Mouse (Mus musculus): ENCODE measurements around the gene Retn. TPM values are rescaled to one million over a fixed set of nuclear protein-coding genes. Genes with fewer than 3 reads are reported as not detected.

Retn gene
- polyA plus RNA-seq, 1 experiment from 2014 or later = not detected

DNA sequence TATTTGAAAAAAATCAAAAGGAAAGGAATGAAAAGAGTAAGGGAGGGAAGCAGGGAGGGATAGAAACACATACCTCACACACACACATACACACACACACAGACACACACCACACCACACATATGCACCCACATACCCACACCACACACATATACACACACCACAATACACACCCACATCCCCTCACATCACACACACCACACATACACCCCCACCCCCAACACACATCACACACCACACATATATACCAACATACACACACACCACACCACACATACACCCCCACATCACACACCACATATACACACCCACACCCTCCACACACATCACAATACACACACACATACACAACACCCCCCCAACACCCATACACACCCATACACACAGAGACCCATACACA is 29.0 kb downstream of the Retn start:
- Histone ChIP-seq H3K9me3 (no peaks in the 10 kb centered on the region; the same call in 1 of the 2 replicates), H3K4me1 (no peaks in the 10 kb centered on the region), H3K4me2 (no peak overlapping the region), H3K36me3 (peaks cover 34% of the 10 kb centered on the region), H3K9ac (no peak overlapping the region), H3K27me3 (no peaks in the 10 kb centered on the region), H3K4me3 (no peak overlapping the region), H3K27ac (no peak overlapping the region)
- no peak for ATAC-seq (ENCODE audit: insufficient number of reproducible peaks, insufficient read depth, low FRiP score, low TSS enrichment, low read depth)

DNA sequence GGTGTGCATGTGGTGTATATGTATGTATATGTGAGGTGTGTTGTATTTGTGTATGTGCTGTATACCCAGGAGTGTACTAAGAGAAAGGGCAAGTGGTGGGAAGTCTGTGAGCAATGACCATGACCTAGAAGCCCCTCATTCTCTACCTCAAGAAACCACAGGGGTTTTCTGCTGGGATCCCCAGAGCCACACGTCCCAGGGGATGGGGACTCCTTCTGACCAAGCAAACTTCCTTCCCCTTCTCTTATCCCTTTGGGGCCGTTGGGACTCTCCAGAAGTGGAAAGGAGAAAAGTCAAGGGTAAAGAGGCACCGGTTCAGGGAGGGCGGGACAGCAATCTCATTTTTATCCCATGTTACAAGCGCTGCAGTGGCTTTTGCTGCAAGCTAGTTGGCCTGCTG is 29.9 kb downstream of the Retn start:
- H3K9ac ChIP-seq = no peak overlapping the region
- no peaks in the 10 kb centered on the region for H3K27me3 ChIP-seq
- no peak for ATAC-seq (ENCODE audit: insufficient number of reproducible peaks, insufficient read depth, low FRiP score, low TSS enrichment, low read depth)
- 68% methylated on average over 5 of the region's 5 CpGs for WGBS
- H3K4me3 ChIP-seq = no peak overlapping the region
- H3K4me1 ChIP-seq = no peaks in the 10 kb centered on the region
- H3K4me2 ChIP-seq = no peak overlapping the region
- H3K9me3 ChIP-seq = no peaks in the 10 kb centered on the region; the same call in 1 of the 2 replicates
- H3K27ac ChIP-seq = no peak overlapping the region
- H3K36me3 ChIP-seq = peaks cover 25% of the 10 kb centered on the region

DNA sequence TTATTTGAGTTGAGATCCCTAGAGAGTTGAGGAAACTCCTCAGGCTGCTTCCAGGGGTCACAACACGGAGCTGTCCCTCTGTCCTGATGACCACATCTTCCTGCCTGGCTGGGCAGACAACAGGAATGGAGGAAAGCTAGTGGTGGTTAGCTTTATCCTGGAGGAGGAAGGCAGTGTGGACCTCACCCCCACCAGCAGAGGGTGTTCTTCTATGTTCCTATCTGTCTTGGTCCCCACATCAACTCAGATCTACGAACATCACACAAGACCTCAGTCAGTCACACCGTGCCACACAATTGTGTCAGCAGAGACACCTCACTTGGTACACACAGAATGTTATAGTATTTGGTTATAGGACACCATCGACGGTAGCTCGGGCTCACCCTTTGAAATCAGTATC is 32.0 kb downstream of the Retn start:
- Histone ChIP-seq H3K36me3 (peaks cover 6% of the 10 kb centered on the region), H3K4me1 (no peaks in the 10 kb centered on the region)
- WGBS = 79% methylated on average over 6 of the region's 6 CpGs

DNA sequence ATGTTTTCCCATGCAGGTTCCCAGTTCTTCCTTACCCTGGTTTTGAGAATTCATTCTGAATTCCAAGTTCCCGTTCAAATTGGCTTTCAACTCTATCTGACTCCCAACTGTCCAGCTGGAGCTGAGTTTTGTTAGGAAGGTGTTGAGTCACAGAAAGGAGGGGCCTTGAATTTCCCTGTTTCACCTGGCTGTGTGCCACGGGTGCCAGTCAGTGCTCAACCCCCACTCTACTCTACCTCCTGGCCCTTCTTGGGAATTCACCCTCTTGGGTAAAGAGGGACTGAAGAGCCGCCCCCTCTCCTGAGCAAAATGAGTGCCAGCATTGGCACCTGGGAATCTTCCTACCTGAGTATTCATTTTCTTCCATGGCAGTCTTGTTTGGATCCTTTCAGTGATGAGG is 35.2 kb downstream of the Retn start:
- Histone ChIP-seq H3K36me3 (no peaks in the 10 kb centered on the region), H3K4me3 (no peak overlapping the region), H3K9me3 (no peaks in the 10 kb centered on the region; the same call in 1 of the 2 replicates), H3K4me1 (no peaks in the 10 kb centered on the region), H3K27me3 (no peaks in the 10 kb centered on the region), H3K27ac (no peak overlapping the region), H3K9ac (no peak overlapping the region), H3K4me2 (no peak overlapping the region)
- ATAC-seq (ENCODE audit: insufficient number of reproducible peaks, insufficient read depth, low FRiP score, low TSS enrichment, low read depth) = no peak
- WGBS = 70% methylated on average over 3 of the region's 3 CpGs

More for the DNA sequence above, 32.0 kb downstream of the Retn start:
- H3K27ac ChIP-seq = no peak overlapping the region
- no peak overlapping the region for H3K9ac ChIP-seq
- H3K4me3 ChIP-seq = no peak overlapping the region
- H3K27me3 ChIP-seq = no peaks in the 10 kb centered on the region
- H3K4me2 ChIP-seq = no peak overlapping the region
- no peak for ATAC-seq (ENCODE audit: insufficient number of reproducible peaks, insufficient read depth, low FRiP score, low TSS enrichment, low read depth)
- H3K9me3 ChIP-seq = no peaks in the 10 kb centered on the region; the same call in 1 of the 2 replicates

DNA sequence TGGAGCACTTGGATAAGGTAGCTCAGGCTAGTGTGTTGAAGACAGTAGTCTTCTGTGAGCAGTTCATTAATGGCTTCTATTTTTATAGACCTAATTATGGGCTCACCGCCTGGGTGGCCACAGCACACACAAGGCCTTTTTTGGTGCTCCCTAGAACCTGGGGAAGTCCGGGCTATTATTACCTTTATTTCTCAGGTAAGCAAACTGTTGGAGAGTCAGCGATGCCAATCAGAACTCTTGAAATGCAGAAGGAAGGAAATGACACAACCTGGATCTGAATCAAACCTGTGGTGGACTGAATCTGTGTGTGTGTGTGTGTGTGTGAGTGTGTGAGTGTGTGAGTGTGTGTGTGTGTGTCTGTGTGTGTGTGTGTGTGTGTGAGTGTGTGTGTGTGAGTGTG is 38.6 kb downstream of the Retn start, which contains the start of gene Fcer2a:
Gene Fcer2a, minus strand, starts transcription at position 55 of the 400 bp plus-strand sequence.
- H3K4me3 ChIP-seq = no peak within 1 kb of the TSS
- H3K36me3 ChIP-seq = no peaks in the 10 kb centered on the region
- no peak for ATAC-seq (ENCODE audit: insufficient number of reproducible peaks, insufficient read depth, low FRiP score, low TSS enrichment, low read depth)
- no peak within 1 kb of the TSS for H3K27ac ChIP-seq
- H3K27me3 ChIP-seq = no peaks in the 10 kb centered on the region
- H3K9ac ChIP-seq = no peak within 1 kb of the TSS
- WGBS = 86% methylated on average over 3 of the region's 3 CpGs
- H3K4me1 ChIP-seq = no peaks in the 10 kb centered on the region
- H3K9me3 ChIP-seq = no peaks in the 10 kb centered on the region; the same call in 1 of the 2 replicates
- H3K4me2 ChIP-seq = no peak within 1 kb of the TSS

DNA sequence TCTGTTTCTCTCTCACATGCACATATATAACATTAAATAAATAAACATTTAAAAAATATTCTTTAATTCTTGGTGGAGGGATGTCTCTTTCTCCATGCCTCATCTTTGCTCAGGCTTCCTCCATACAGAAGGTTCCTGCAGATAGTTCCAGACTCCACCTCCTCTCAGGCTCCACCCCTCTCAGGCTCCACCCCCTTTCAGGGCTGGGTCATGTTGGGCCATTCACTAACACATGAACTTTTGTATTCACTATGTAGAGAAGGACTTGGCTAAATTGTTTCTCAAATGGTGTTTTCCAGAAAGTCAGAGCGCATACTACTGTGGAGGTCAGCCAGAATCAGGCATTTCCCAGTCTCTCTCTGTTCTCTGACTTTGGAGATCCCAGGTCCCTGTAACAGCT is 45.9 kb downstream of the Retn start:
- Histone ChIP-seq H3K9me3 (no peaks in the 10 kb centered on the region), H3K4me1 (no peaks in the 10 kb centered on the region), H3K9ac (no peak overlapping the region), H3K4me3 (no peak overlapping the region), H3K27me3 (no peaks in the 10 kb centered on the region), H3K4me2 (no peak overlapping the region), H3K36me3 (no peaks in the 10 kb centered on the region), H3K27ac (no peak overlapping the region)
- no peak for ATAC-seq (ENCODE audit: insufficient number of reproducible peaks, insufficient read depth, low FRiP score, low TSS enrichment, low read depth)
- WGBS = 95% methylated on average over 1 of the region's 1 CpGs

DNA sequence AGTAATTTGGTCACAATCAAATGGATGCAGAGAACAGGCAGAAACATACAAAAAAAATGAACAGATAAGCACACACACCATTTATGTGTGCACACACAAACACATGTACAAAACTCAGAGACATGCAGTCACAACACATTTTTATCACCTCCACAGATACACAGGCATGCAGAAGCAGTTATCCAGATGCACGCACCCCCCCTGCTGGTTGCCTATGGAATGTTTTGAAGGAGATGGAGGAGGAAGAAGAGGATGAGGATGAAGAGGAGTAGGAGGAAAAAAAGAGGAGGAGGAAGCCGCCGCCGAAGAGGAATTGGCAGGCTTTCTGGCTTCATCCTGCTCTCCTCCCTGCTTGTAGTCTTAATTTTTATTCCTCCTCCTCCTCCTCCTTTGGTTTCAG is 50.1 kb downstream of the Retn start:
- WGBS = 64% methylated on average over 4 of the region's 4 CpGs
- Histone ChIP-seq H3K9me3 (no peaks in the 10 kb centered on the region), H3K9ac (no peak overlapping the region), H3K27ac (no peak overlapping the region), H3K27me3 (no peaks in the 10 kb centered on the region), H3K36me3 (no peaks in the 10 kb centered on the region), H3K4me2 (no peak overlapping the region), H3K4me3 (no peak overlapping the region), H3K4me1 (no peaks in the 10 kb centered on the region)
- ATAC-seq (ENCODE audit: insufficient number of reproducible peaks, insufficient read depth, low FRiP score, low TSS enrichment, low read depth) = no peak

DNA sequence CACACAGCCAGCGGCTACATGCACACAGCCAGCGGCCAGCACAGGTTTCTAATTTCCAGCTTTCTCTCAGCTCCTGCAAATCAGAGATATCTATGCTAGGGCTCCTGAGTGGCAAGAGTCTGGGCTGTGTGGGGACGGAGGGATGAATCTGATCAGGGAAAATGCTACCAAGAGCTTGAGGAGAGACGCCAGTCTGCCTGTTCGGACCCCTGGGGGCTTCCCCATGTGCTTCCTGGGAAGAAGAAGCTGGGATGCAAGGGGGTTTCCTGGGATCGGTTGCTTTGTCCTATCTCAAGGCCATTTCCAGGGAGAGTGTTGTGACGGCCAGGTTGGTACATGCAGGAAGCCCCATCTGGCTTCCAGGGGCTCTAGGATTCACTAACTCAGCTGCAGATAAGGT is 52.0 kb downstream of the Retn start:
- Histone ChIP-seq H3K4me1 (no peaks in the 10 kb centered on the region), H3K4me3 (no peak overlapping the region), H3K27me3 (no peaks in the 10 kb centered on the region), H3K36me3 (no peaks in the 10 kb centered on the region), H3K4me2 (no peak overlapping the region), H3K27ac (no peak overlapping the region), H3K9me3 (no peaks in the 10 kb centered on the region), H3K9ac (no peak overlapping the region)
- 64% methylated on average over 7 of the region's 7 CpGs for WGBS
- ATAC-seq (ENCODE audit: insufficient number of reproducible peaks, insufficient read depth, low FRiP score, low TSS enrichment, low read depth) = no peak

Other genes with a start within 250 kb of the Retn start
- gene Pex11g, start 188.1 kb upstream of the Retn start, polyA plus RNA-seq (2015; fragmentation: Nextera tagmentation; extraction: Ambion mirVana) = 4.5 and 5.2 TPM in 2 replicates
- gene Tex45, start 184.9 kb upstream of the Retn start, polyA plus RNA-seq (2015; fragmentation: Nextera tagmentation; extraction: Ambion mirVana) = 0.18 TPM in 1 of 2 replicates, not detected in the other
- gene Zfp358, start 162.6 kb upstream of the Retn start, polyA plus RNA-seq (2015; fragmentation: Nextera tagmentation; extraction: Ambion mirVana) = 52.0 and 53.9 TPM in 2 replicates
- gene Mcoln1, start 155.3 kb upstream of the Retn start, polyA plus RNA-seq (2015; fragmentation: Nextera tagmentation; extraction: Ambion mirVana) = 58.3 and 59.9 TPM in 2 replicates
- gene Pnpla6, start 140.4 kb upstream of the Retn start, polyA plus RNA-seq (2015; fragmentation: Nextera tagmentation; extraction: Ambion mirVana) = 26.5 and 31.0 TPM in 2 replicates
- 0.48 and 0.76 TPM in 2 replicates for gene C330021F23Rik, start 87.8 kb upstream of the Retn start, polyA plus RNA-seq (2015; fragmentation: Nextera tagmentation; extraction: Ambion mirVana)
- 8.1 and 9.0 TPM in 2 replicates for gene Camsap3, start 68.5 kb upstream of the Retn start, polyA plus RNA-seq (2015; fragmentation: Nextera tagmentation; extraction: Ambion mirVana)
- gene Xab2, start 34.5 kb upstream of the Retn start, polyA plus RNA-seq (2015; fragmentation: Nextera tagmentation; extraction: Ambion mirVana) = 59.2 and 62.2 TPM in 2 replicates
- 100 and 112 TPM in 2 replicates for gene Pet100, start 34.2 kb upstream of the Retn start, polyA plus RNA-seq (2015; fragmentation: Nextera tagmentation; extraction: Ambion mirVana)
- 0.56 and 0.72 TPM in 2 replicates for gene Pcp2, start 30.2 kb upstream of the Retn start, polyA plus RNA-seq (2015; fragmentation: Nextera tagmentation; extraction: Ambion mirVana)
- 35.8 and 39.3 TPM in 2 replicates for gene Stxbp2, start 24.8 kb upstream of the Retn start, polyA plus RNA-seq (2015; fragmentation: Nextera tagmentation; extraction: Ambion mirVana)
- 0.27 and 0.40 TPM in 2 replicates for gene Mcemp1, start 10.0 kb downstream of the Retn start, polyA plus RNA-seq (2015; fragmentation: Nextera tagmentation; extraction: Ambion mirVana)
- 13.3 and 18.2 TPM in 2 replicates for gene Fcor, start 16.6 kb downstream of the Retn start, polyA plus RNA-seq (2015; fragmentation: Nextera tagmentation; extraction: Ambion mirVana)
- gene Trappc5, start 20.5 kb downstream of the Retn start, polyA plus RNA-seq (2015; fragmentation: Nextera tagmentation; extraction: Ambion mirVana) = 42.0 and 43.0 TPM in 2 replicates
- gene Fcer2a, start 38.4 kb downstream of the Retn start, polyA plus RNA-seq (2015; fragmentation: Nextera tagmentation; extraction: Ambion mirVana) = 0.27 and 0.37 TPM in 2 replicates
- gene Clec4g, start 64.9 kb downstream of the Retn start, polyA plus RNA-seq (2015; fragmentation: Nextera tagmentation; extraction: Ambion mirVana) = 0.17 and 0.21 TPM in 2 replicates
- 0.22 TPM in 1 of 2 replicates, not detected in the other for gene Cd209a, start 93.2 kb downstream of the Retn start, polyA plus RNA-seq (2015; fragmentation: Nextera tagmentation; extraction: Ambion mirVana)
- not detected in 2 replicates for gene Cd209e, start 198.5 kb downstream of the Retn start, polyA plus RNA-seq (2015; fragmentation: Nextera tagmentation; extraction: Ambion mirVana)
- not detected in 2 replicates for gene Cd209d, start 222.8 kb downstream of the Retn start, polyA plus RNA-seq (2015; fragmentation: Nextera tagmentation; extraction: Ambion mirVana)